Mouse (Mus musculus): ENCODE measurements around the gene Rtl9. TPM values are rescaled to one million over a fixed set of nuclear protein-coding genes. Genes with fewer than 3 reads are reported as not detected.

Rtl9 gene
- total RNA-seq, 2 experiments from 2014 or later, result 0.11 to 0.19 TPM

Other genes with a start within 250 kb of the Rtl9 start
- gene Ammecr1, start 132.9 kb upstream of the Rtl9 start, total RNA-seq (2021), result 1 to 10 TPM; 3.9 to 4.2 TPM

Measured in gastrocnemius, adult 18-20 months (tissue).